Mouse (Mus musculus) heart, adult 2 months (tissue): ENCODE results near the gene Htr1f. TPM values are rescaled to one million over a fixed set of nuclear protein-coding genes. Genes with fewer than 3 reads are reported as not detected.

Source experiments
- DNase-seq, 2 experiments: peaks; one replicate each; pipeline ENCODE4 v3.0.0; 2021
- H3K27ac ChIP-seq: fragments of 200-600 bp; 2 replicates; pipeline ENCODE4 v1.8.1; 2022
- H3K27me3 ChIP-seq: fragments of 200-500 bp; 2 replicates; pipeline ENCODE4 v1.6.1; 2012; ENCODE audit warnings: mild to moderate bottlenecking, low read length, inconsistent platforms, mixed read lengths; ENCODE audit not compliant: control insufficient read depth, insufficient read depth
- H3K36me3 ChIP-seq: fragments of 200-500 bp; 2 replicates; pipeline ENCODE4 v1.6.1; 2012; ENCODE audit warnings: low read length, inconsistent platforms; ENCODE audit not compliant: control insufficient read depth, insufficient read depth
- H3K4me1 ChIP-seq: fragments of 200-500 bp; 2 replicates; pipeline ENCODE4 v1.6.1; 2011; ENCODE audit warnings: low read length; ENCODE audit not compliant: control insufficient read depth, insufficient read depth
- H3K4me3 ChIP-seq: fragments of 200-600 bp; 2 replicates; pipeline ENCODE4 v1.8.1; 2022
- H3K79me2 ChIP-seq: fragments of 200-500 bp; replicated peaks from 2 replicates; pipeline ENCODE4 v1.6.1; 2012; ENCODE audit warnings: mild to moderate bottlenecking, inconsistent platforms, low read length, moderate library complexity, mixed read lengths; ENCODE audit not compliant: control insufficient read depth, insufficient read depth
- H3K9ac ChIP-seq: fragments of 200-500 bp; 2 replicates; pipeline ENCODE4 v1.6.1; 2012; ENCODE audit warnings: low read depth, mild to moderate bottlenecking, control low read depth, inconsistent platforms, low read length, mixed read lengths
- CTCF ChIP-seq: fragments of 200-600 bp; IDR thresholded peaks from 2 replicates; pipeline ENCODE4 v1.8.1; 2022; ENCODE audit warnings: antibody characterized with exemption, mild to moderate bottlenecking, moderate library complexity
- EP300 ChIP-seq: fragments of 200-500 bp; IDR thresholded peaks from 2 replicates; pipeline ENCODE4 v1.6.1; 2011; ENCODE audit warnings: low read depth, low read length, control low read depth; ENCODE audit not compliant: insufficient read depth
- POLR2A ChIP-seq: fragments of 200-500 bp; IDR thresholded peaks from 2 replicates; pipeline ENCODE4 v1.6.1; 2011; ENCODE audit warnings: mild to moderate bottlenecking, low read depth, low read length, control low read depth; ENCODE audit not compliant: insufficient read depth
- WGBS: fragments of 180-500 bp; shearing (Covaris S2); methylation state at CpG from one replicate; pipeline ENCODE4 v1.1.7; 2018; 5-methylcytosine and 5-hydroxymethylcytosine counted together
- intact Hi-C: fragments of 180-260 bp; cut with DNase I; formaldehyde crosslinking; loops from one replicate; pipeline ENCODE4 v1.15.1; 2025
- polyA plus RNA-seq: library from polyadenylated mRNA; depleted of rRNA; stranded (reverse); fragments of >200 nt; gene quantifications from 2 replicates; pipeline ENCODE4 v1.2.3, GENCODE M21; 2012
- total RNA-seq, 2 experiments: library from RNA; stranded (reverse); gene quantifications; 2 replicates each; pipeline ENCODE4 v1.2.3; 2021

Gene Htr1f
- total and polyA plus RNA-seq, 3 experiments, result not detected

DNA sequence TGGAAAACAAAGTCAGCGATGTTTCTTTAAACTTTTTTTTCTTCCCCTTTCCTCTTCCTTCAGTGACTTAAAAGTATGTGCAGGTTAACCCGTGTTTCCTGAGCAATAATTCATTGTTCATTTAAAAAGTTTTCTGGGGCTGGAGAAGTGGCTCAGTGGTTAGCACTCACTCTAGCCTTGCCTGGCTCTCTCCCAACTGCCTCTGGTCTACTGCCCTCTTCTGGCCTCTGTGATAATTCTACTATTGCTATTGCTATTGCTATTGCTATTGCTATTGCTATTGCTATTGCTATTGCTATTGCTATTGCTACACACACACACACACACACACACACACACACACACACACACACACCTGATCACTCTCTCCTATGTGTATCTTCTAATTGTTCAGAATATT lies 206.6 kb downstream of the Htr1f start:
- Histone ChIP-seq H3K79me2 (no peaks in the 10 kb centered on the region), H3K4me3 (no peak overlapping the region), H3K36me3 (no peaks in the 10 kb centered on the region), H3K27ac (no peak overlapping the region), H3K9ac (no peak overlapping the region), H3K4me1 (no peaks in the 10 kb centered on the region), H3K27me3 (no peaks in the 10 kb centered on the region)
- TF ChIP-seq EP300, result no peak
- TF ChIP-seq CTCF, result peak; percentile 39
- intact Hi-C loops, result loop anchor here (2.0 to 5.0 kb wide), 2 partner anchors 46 to 147 kb away; no protein-coding TSS in a partner anchor
- WGBS, result 55% methylated on average over 2 of the region's 2 CpGs
- DNase-seq, result no peak

DNA sequence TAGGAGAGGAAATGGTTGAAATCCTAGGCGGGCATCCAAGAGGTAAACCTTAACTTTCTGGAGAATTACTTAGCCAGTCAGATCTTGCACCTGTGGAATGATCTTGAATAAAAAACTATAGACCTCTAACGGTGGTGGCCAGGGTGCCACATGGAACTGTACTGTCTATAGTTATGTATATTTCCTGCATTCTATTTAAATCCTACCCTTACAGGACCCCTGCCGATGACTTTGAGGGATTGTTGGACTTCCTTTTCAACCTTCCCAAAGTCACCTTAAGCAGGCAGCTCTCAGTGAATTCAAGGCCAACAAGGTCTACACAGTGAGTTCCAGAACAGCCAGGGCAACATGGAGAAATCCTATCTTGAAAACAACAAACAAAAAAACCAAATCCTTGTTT lies 216.2 kb downstream of the Htr1f start:
- H3K27ac ChIP-seq, result no peak overlapping the region
- DNase-seq, result no peak
- H3K79me2 ChIP-seq, result no peaks in the 10 kb centered on the region
- 88% methylated on average over 3 of the region's 3 CpGs for WGBS
- no peaks in the 10 kb centered on the region for H3K27me3 ChIP-seq
- TF ChIP-seq CTCF (no peak), EP300 (no peak), POLR2A (no peak)
- H3K36me3 ChIP-seq, result no peaks in the 10 kb centered on the region
- H3K9ac ChIP-seq, result no peak overlapping the region
- intact Hi-C loops, result no loop called here
- no peak overlapping the region for H3K4me3 ChIP-seq
- H3K4me1 ChIP-seq, result no peaks in the 10 kb centered on the region

DNA sequence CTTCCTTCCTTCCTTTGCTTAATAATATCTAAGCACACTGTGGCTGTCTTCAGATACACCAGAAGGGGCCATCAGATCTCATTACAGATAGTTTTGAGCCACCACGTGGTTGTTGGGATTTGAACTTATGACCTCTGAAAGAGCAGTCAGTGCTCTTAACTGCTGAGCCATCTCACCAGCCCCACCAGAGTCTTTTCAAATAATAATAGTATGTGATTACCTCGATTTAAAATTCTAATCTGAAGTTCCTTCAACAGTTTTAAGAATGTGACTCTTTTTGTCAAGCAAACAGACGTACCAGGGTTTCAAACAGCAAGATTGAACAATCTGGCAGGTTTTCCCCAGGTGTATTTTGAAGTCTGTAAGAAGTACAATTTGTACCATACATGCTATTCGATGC lies 220.1 kb downstream of the Htr1f start:
- no peak overlapping the region for H3K9ac ChIP-seq
- 50% methylated on average over 4 of the region's 4 CpGs for WGBS
- no peaks in the 10 kb centered on the region for H3K36me3 ChIP-seq
- H3K79me2 ChIP-seq, result no peaks in the 10 kb centered on the region
- H3K4me3 ChIP-seq, result no peak overlapping the region
- no peak for DNase-seq
- no peaks in the 10 kb centered on the region for H3K27me3 ChIP-seq
- H3K27ac ChIP-seq, result no peak overlapping the region
- TF ChIP-seq CTCF (no peak), POLR2A (no peak), EP300 (no peak)
- H3K4me1 ChIP-seq, result peaks cover 4% of the 10 kb centered on the region
- intact Hi-C loops, result no loop called here

DNA sequence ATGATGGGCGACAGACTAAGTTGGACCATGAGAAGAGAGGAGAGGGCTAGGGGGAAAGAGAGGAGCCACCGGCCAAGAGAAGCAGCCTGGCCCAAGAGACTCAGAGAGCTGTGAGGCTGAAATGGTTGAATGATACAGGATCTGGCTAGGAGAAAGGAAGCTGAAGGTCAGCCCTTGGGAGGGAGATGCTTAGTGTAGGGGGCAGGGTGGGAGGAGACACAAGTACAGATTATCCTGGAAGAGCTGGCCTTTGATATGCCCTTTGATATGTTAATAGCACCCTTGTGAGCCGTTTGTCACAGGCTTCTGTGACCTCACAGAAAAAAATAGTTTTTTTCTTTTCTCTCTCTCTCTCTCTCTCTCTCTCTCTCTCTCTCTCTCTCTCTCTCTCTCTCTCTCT lies 220.5 kb downstream of the Htr1f start:
- intact Hi-C loops, result no loop called here
- H3K27ac ChIP-seq, result no peak overlapping the region
- TF ChIP-seq CTCF, result no peak
- no peak for TF ChIP-seq EP300
- TF ChIP-seq POLR2A, result no peak
- H3K27me3 ChIP-seq, result no peaks in the 10 kb centered on the region
- no peak overlapping the region for H3K4me3 ChIP-seq
- DNase-seq, result no peak
- H3K9ac ChIP-seq, result no peak overlapping the region
- H3K4me1 ChIP-seq, result peaks cover 4% of the 10 kb centered on the region
- no peaks in the 10 kb centered on the region for H3K36me3 ChIP-seq
- 42% methylated on average over 3 of the region's 3 CpGs for WGBS
- H3K79me2 ChIP-seq, result no peaks in the 10 kb centered on the region

DNA sequence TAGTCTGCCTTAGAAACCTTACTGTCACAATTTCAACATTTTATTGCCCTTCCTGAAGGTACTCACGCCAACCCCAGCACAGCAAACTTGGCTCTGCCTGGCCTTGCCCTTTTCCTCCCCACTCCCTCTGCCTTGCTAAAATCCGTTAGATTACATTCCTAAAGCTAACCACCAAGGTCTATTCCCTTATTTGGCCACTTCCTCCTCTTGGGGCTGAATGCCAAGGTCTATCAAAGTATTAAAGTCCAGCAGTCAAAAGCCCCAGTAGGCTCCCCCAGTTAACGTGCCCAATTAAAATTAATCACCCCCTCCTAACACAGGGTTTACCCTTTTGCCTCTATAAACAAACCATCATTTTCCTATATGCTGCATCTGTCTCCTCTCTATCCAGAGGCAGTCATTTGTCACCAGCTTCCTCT lies 221.2 kb downstream of the Htr1f start:
- Histone ChIP-seq H3K4me1 (peaks cover 4% of the 10 kb centered on the region), H3K27ac (no peak overlapping the region), H3K27me3 (no peaks in the 10 kb centered on the region), H3K36me3 (no peaks in the 10 kb centered on the region), H3K79me2 (no peaks in the 10 kb centered on the region), H3K9ac (no peak overlapping the region), H3K4me3 (no peak overlapping the region)
- DNase-seq, result no peak
- TF ChIP-seq POLR2A, result no peak
- no peak for TF ChIP-seq CTCF
- no peak for TF ChIP-seq EP300
- WGBS, result 13% methylated on average over 3 of the region's 3 CpGs
- intact Hi-C loops, result no loop called here

DNA sequence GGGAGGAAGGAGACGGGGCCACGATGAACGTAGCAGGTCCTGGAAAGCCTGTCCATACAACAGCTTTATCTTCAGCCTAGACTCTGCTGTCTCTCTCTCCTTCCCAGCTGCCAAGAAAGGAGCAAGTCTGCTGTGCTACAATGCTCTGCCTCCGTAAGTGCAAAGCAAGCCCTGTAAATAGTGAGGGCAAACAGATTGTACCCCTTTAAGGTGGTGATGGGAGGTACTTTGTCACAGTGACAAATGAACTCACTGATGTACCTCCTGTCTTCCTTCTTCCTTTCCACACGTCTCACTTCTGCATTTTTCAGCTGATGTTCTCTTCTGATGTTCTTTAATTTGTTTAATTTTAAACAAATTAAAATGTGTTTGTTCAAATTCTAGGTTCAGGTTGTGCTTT lies 221.8 kb downstream of the Htr1f start:
- Histone ChIP-seq H3K4me3 (no peak overlapping the region), H3K9ac (no peak overlapping the region), H3K79me2 (no peaks in the 10 kb centered on the region), H3K27me3 (no peaks in the 10 kb centered on the region), H3K27ac (no peak overlapping the region), H3K36me3 (no peaks in the 10 kb centered on the region), H3K4me1 (peaks cover 4% of the 10 kb centered on the region)
- intact Hi-C loops, result no loop called here
- WGBS, result 34% methylated on average over 5 of the region's 5 CpGs
- no peak for DNase-seq
- TF ChIP-seq POLR2A (no peak), EP300 (no peak), CTCF (no peak)
